Mouse (Mus musculus) cerebellum, adult 2 months (tissue): ENCODE measurements around the gene Tuba3a.

Experiments
- CTCF ChIP-seq: fragments of 200-500 bp; IDR thresholded peaks from 2 replicates; pipeline ENCODE4 v1.5.1; 2011; ENCODE audit warnings: low read depth, mild to moderate bottlenecking, control low read depth, low read length, moderate library complexity, borderline replicate concordance; ENCODE audit not compliant: insufficient read depth
- POLR2A ChIP-seq: fragments of 200-500 bp; IDR thresholded peaks from 2 replicates; pipeline ENCODE4 v1.6.1; 2011; ENCODE audit warnings: low read length, control low read depth, borderline replicate concordance; ENCODE audit not compliant: insufficient read depth

GRCm38 (mm10) chr6:125252711-125253110 is 33.1 kb downstream of the Tuba3a start:
- TF ChIP-seq CTCF (no peak), POLR2A (no peak)
